Mouse (Mus musculus) MEL (cell line): ENCODE data around the gene Cdc14b. TPM values are rescaled to one million over a fixed set of nuclear protein-coding genes. Genes with fewer than 3 reads are reported as not detected.

Experiments used
- DNase-seq: peaks from one replicate; pipeline ENCODE4 v3.0.0; 2011; ENCODE audit warnings: low read depth, low spot score
- H3K27ac ChIP-seq: 2 replicates; pipeline ENCODE4 v1.5.1; 2012; ENCODE audit warnings: low read depth, mild to moderate bottlenecking, control low read depth, low read length, moderate library complexity; ENCODE audit not compliant: control insufficient read depth
- H3K27me3 ChIP-seq, 2 experiments: fragments of 150-350 bp in 1 of 2; sonication (generic) in 1 of 2; 2 replicates each; pipeline ENCODE4 v1.6.1; 2012; ENCODE audit warnings: low read length in 2 of 2, mild to moderate bottlenecking in 2 of 2, improper control_type of control experiment in 1 of 2, moderate library complexity in 1 of 2; ENCODE audit not compliant: insufficient read depth in 2 of 2, control insufficient read depth in 1 of 2
- H3K36me3 ChIP-seq, 2 experiments: 2 replicates each; pipeline ENCODE4 v1.6.1; 2012 to 2014; ENCODE audit warnings: low read length in 2 of 2, improper control_type of control experiment in 1 of 2, inconsistent platforms in 1 of 2, mild to moderate bottlenecking in 1 of 2; ENCODE audit not compliant: insufficient read depth in 2 of 2, control insufficient read depth in 1 of 2
- H3K4me1 ChIP-seq, 2 experiments: fragments of 150-350 bp in 1 of 2; sonication (generic) in 1 of 2; 2 replicates each; pipeline ENCODE4 v1.6.1; 2012; ENCODE audit warnings: low read length in 2 of 2, improper control_type of control experiment in 1 of 2, mild to moderate bottlenecking in 1 of 2; ENCODE audit not compliant: insufficient read depth in 2 of 2, control insufficient read depth in 1 of 2
- H3K4me3 ChIP-seq, 2 experiments: fragments of 150-350 bp in 1 of 2; sonication (generic) in 1 of 2; 2 replicates each; pipeline ENCODE4 v1.5.1; 2012; ENCODE audit warnings: low read depth in 2 of 2, low read length in 2 of 2, mild to moderate bottlenecking in 2 of 2, moderate library complexity in 2 of 2, control low read depth in 1 of 2, improper control_type of control experiment in 1 of 2; ENCODE audit not compliant: control insufficient read depth in 1 of 2, insufficient read depth in 1 of 2
- H3K79me2 ChIP-seq: 2 replicates; pipeline ENCODE4 v1.6.1; 2012; ENCODE audit warnings: mild to moderate bottlenecking, low read length, moderate library complexity; ENCODE audit not compliant: control insufficient read depth, poor library complexity, insufficient read depth
- H3K9ac ChIP-seq: 2 replicates; pipeline ENCODE4 v1.6.1; 2012; ENCODE audit warnings: low read depth, mild to moderate bottlenecking, control low read depth, low read length, moderate library complexity; ENCODE audit not compliant: control insufficient read depth, poor library complexity, severe bottlenecking
- H3K9me3 ChIP-seq: fragments of 150-350 bp; sonication (generic); replicated peaks from 2 replicates; pipeline ENCODE4 v1.6.1; 2012; ENCODE audit warnings: mild to moderate bottlenecking, low read length, improper control_type of control experiment, moderate library complexity; ENCODE audit not compliant: insufficient read depth
- BHLHE40 ChIP-seq: IDR thresholded peaks from 2 replicates; pipeline ENCODE4 v1.6.1; 2012; ENCODE audit warnings: low read depth, mild to moderate bottlenecking, inconsistent platforms, low read length, improper control_type of control experiment, borderline replicate concordance
- CTCF ChIP-seq, 3 experiments: IDR thresholded peaks in 2 of 3; conservative IDR thresholded peaks in 1 of 3; 2 replicates each; pipeline ENCODE4 v1.5.1; 2011 to 2012; ENCODE audit warnings: low read length in 3 of 3, low read depth in 2 of 3, mild to moderate bottlenecking in 2 of 3, improper control_type of control experiment in 1 of 3, inconsistent platforms in 1 of 3, mixed read lengths in 1 of 3, moderate library complexity in 1 of 3; ENCODE audit not compliant: control insufficient read depth in 1 of 3, insufficient read depth in 1 of 3, poor library complexity in 1 of 3, severe bottlenecking in 1 of 3
- E2F4 ChIP-seq: IDR thresholded peaks from 2 replicates; pipeline ENCODE4 v1.6.1; 2011; ENCODE audit warnings: low read depth, low read length, improper control_type of control experiment, borderline replicate concordance
- GATA1 ChIP-seq: IDR thresholded peaks from 2 replicates; pipeline ENCODE4 v1.6.1; 2011; ENCODE audit warnings: low read depth, low read length, improper control_type of control experiment
- JUND ChIP-seq: IDR thresholded peaks from 2 replicates; pipeline ENCODE4 v1.6.1; 2011; ENCODE audit warnings: low read depth, mild to moderate bottlenecking, improper control_type of control experiment, low read length
- MAX ChIP-seq: IDR thresholded peaks from 2 replicates; pipeline ENCODE4 v1.6.1; 2011; ENCODE audit warnings: low read length, improper control_type of control experiment
- MEF2A ChIP-seq: IDR thresholded peaks from 2 replicates; pipeline ENCODE4 v1.6.1; 2014; ENCODE audit warnings: low read depth, mild to moderate bottlenecking, inconsistent platforms, low read length, improper control_type of control experiment; ENCODE audit not compliant: poor library complexity, insufficient replicate concordance, severe bottlenecking; ENCODE audit errors: extremely low read depth
- MXI1 ChIP-seq: IDR thresholded peaks from 2 replicates; pipeline ENCODE4 v1.6.1; 2011; ENCODE audit warnings: mild to moderate bottlenecking, low read depth, low read length, improper control_type of control experiment
- MYB ChIP-seq: IDR thresholded peaks from 2 replicates; pipeline ENCODE4 v1.6.1; 2011; ENCODE audit warnings: mild to moderate bottlenecking, low read depth, low read length, improper control_type of control experiment
- MYC ChIP-seq: IDR thresholded peaks from 2 replicates; pipeline ENCODE4 v1.6.1; 2011; ENCODE audit warnings: low read depth, mild to moderate bottlenecking, low read length, improper control_type of control experiment, moderate library complexity
- NELFE ChIP-seq: IDR thresholded peaks from 2 replicates; pipeline ENCODE4 v1.6.1; 2011; ENCODE audit warnings: low read depth, low read length, improper control_type of control experiment
- NRF1 ChIP-seq: IDR thresholded peaks from 2 replicates; pipeline ENCODE4 v1.6.1; 2014; ENCODE audit warnings: low read depth, mild to moderate bottlenecking, inconsistent platforms, low read length, improper control_type of control experiment, moderate library complexity; ENCODE audit not compliant: poor library complexity, insufficient read depth, severe bottlenecking
- POLR2A ChIP-seq, 2 experiments: IDR thresholded peaks; 2 replicates each; pipeline ENCODE4 v1.6.1; 2011 to 2012; ENCODE audit warnings: low read length in 2 of 2, mild to moderate bottlenecking in 2 of 2, control low read depth in 1 of 2, improper control_type of control experiment in 1 of 2, low read depth in 1 of 2, moderate library complexity in 1 of 2; ENCODE audit not compliant: control insufficient read depth in 1 of 2, insufficient read depth in 1 of 2, poor library complexity in 1 of 2
- RAD21 ChIP-seq: IDR thresholded peaks from 2 replicates; pipeline ENCODE4 v1.6.1; 2011; ENCODE audit warnings: mild to moderate bottlenecking, low read depth, low read length, improper control_type of control experiment
- RCOR1 ChIP-seq: IDR thresholded peaks from 2 replicates; pipeline ENCODE4 v1.6.1; 2012; ENCODE audit warnings: low read depth, mild to moderate bottlenecking, inconsistent platforms, low read length, improper control_type of control experiment
- SIN3A ChIP-seq: IDR thresholded peaks from 2 replicates; pipeline ENCODE4 v1.6.1; 2012; ENCODE audit warnings: low read length, improper control_type of control experiment, inconsistent platforms
- SMC3 ChIP-seq: IDR thresholded peaks from 2 replicates; pipeline ENCODE4 v1.6.1; 2011; ENCODE audit warnings: low read depth, low read length, improper control_type of control experiment
- TAL1 ChIP-seq: IDR thresholded peaks from 2 replicates; pipeline ENCODE4 v1.6.1; 2012; ENCODE audit warnings: mild to moderate bottlenecking, inconsistent platforms, low read length, moderate library complexity, mixed read lengths
- TBP ChIP-seq: IDR thresholded peaks from 2 replicates; pipeline ENCODE4 v1.8.0; 2011; ENCODE audit warnings: low read depth, low read length, improper control_type of control experiment
- TCF12 ChIP-seq: IDR thresholded peaks from 2 replicates; pipeline ENCODE4 v1.6.1; 2014; ENCODE audit warnings: low read depth, mild to moderate bottlenecking, inconsistent platforms, low read length, improper control_type of control experiment, moderate library complexity
- USF1 ChIP-seq: IDR thresholded peaks from 2 replicates; pipeline ENCODE4 v1.6.1; 2014; ENCODE audit warnings: low read depth, mild to moderate bottlenecking, inconsistent platforms, low read length, improper control_type of control experiment, moderate library complexity
- USF2 ChIP-seq, 2 experiments: IDR thresholded peaks; 2 replicates each; pipeline ENCODE4 v1.6.1; 2011 to 2012; ENCODE audit warnings: improper control_type of control experiment in 2 of 2, low read length in 2 of 2, borderline replicate concordance in 1 of 2, inconsistent platforms in 1 of 2, low read depth in 1 of 2, mild to moderate bottlenecking in 1 of 2; ENCODE audit not compliant: insufficient read depth in 1 of 2
- ZC3H11A ChIP-seq: IDR thresholded peaks from 2 replicates; pipeline ENCODE4 v1.6.1; 2012; ENCODE audit warnings: low read depth, mild to moderate bottlenecking, inconsistent platforms, low read length, improper control_type of control experiment
- ZNF384 ChIP-seq: IDR thresholded peaks from 2 replicates; pipeline ENCODE4 v1.6.1; 2012; ENCODE audit warnings: low read depth, mild to moderate bottlenecking, inconsistent platforms, low read length, improper control_type of control experiment
- polyA plus RNA-seq, 2 experiments: library from polyadenylated mRNA; stranded (reverse) in 1 of 2; unstranded in 1 of 2; fragments of >175 nt in 1 of 2; fragments of >200 nt in 1 of 2; gene quantifications; 2 replicates each; pipeline versions ENCODE4 v1.2.1 to v1.2.4; 2012; ENCODE audit warnings: low replicate concordance in 2 of 2, low read depth in 1 of 2; ENCODE audit not compliant: insufficient read length in 2 of 2, insufficient read depth in 1 of 2, missing spikeins in 1 of 2
- total RNA-seq: library from RNA; depleted of rRNA; stranded (reverse); fragments of 300-350 nt; gene quantifications from 2 replicates; pipeline ENCODE4 v1.2.3, GENCODE M21; 2012

The Cdc14b gene
- total and polyA plus RNA-seq, 3 experiments = 18.7 to 28.3 TPM; not detected in 1

DNA sequence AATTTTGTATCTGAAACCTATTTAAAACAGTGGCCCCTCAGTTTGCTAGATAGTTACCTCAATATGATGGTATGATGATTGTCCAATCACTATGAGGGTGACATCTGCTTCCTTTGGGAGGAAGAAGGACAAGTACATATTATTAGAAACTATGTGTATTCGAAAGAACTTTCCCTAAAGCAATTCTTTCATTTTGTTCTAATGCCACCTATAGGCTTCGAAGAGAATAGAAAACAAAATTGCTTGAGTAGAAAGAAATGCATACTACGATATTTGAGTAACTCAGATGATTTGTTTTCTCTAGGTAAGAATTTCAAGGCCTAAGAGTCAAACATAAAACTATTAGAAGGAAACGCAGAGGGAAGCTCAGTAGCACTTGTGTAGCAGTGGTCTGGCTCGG, 33.9 kb upstream of the Cdc14b start:
- Histone ChIP-seq H3K4me1 (0 out of 4 replicates have a peak, but pooled peaks cover 0 to 3% of the 10 kb centered on the region in 2 experiments), H3K9ac (no peak overlapping the region)
- TF ChIP-seq TAL1 = no peak
- TF ChIP-seq USF1 = no peak
- peak; percentile 60 for TF ChIP-seq SMC3
- TF ChIP-seq SIN3A = no peak
- no peak for TF ChIP-seq JUND
- no peak for TF ChIP-seq MYB
- TF ChIP-seq RAD21 = peak; percentile 75
- peak; percentile 35; the same call in 1 of the 2 replicates for TF ChIP-seq ZC3H11A
- TF ChIP-seq ZNF384 = no peak
- no peak for TF ChIP-seq MAX
- peak in 2 of 3 experiments; percentile 15 to 62; a peak in 3 of 6 replicates for TF ChIP-seq CTCF (IDR thresholded peaks at IDR 0.05 in 2 of 3, conservative IDR thresholded peaks at IDR 0.05 in 1 of 3; ENCODE audit: control insufficient read depth in 1 of 3, insufficient read depth in 1 of 3, low read depth in 2 of 3, low read length in 3 of 3, poor library complexity in 1 of 3, severe bottlenecking in 1 of 3)
- TF ChIP-seq NRF1 = no peak
- no peak for TF ChIP-seq TBP
- no peak for TF ChIP-seq RCOR1
- no peak for TF ChIP-seq TCF12
- no peak for TF ChIP-seq MEF2A
- no peak for TF ChIP-seq POLR2A (IDR thresholded peaks at IDR 0.05; ENCODE audit: control insufficient read depth in 1 of 2, insufficient read depth in 1 of 2, low read depth in 1 of 2, low read length in 2 of 2, poor library complexity in 1 of 2)

DNA sequence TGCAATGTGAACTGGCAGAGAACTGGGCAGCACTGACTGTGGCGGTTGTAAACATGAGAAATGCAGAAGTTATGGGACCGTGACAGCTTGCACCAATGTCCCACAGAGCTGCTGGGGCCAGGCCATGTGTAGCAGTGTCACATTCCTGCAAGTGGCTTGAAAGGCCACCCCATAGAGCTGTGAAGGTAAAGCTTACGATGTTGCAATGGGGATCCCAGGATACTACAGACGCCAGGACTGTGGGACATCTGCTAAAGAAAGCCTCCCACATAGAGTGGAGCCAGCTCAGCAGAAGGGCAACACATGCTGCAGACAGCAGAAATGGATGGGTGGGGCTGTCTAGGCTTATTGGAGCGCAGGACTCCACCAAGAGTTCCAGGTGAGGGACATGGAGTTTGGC, 32.4 kb upstream of the Cdc14b start:
- H3K4me1 ChIP-seq = 0 out of 4 replicates have a peak, but pooled peaks cover 0 to 2% of the 10 kb centered on the region in 2 experiments
- peaks cover 0 to 2% of the 10 kb centered on the region in 2 experiments; a peak in 1 of 4 replicates for H3K36me3 ChIP-seq
- no peak overlapping the region for H3K9ac ChIP-seq
- TF ChIP-seq TAL1 (no peak), GATA1 (no peak), MYC (no peak), ZNF384 (no peak), NELFE (no peak), BHLHE40 (no peak), MXI1 (no peak), USF2 (IDR thresholded peaks at IDR 0.05; ENCODE audit: borderline replicate concordance in 1 of 2, insufficient read depth in 1 of 2, low read depth in 1 of 2, low read length in 2 of 2) (no peak), E2F4 (no peak)
- no peak overlapping the region for H3K4me3 ChIP-seq
- no peak for DNase-seq
- no peaks in the 10 kb centered on the region for H3K27me3 ChIP-seq
- no peak overlapping the region for H3K27ac ChIP-seq
- no peaks in the 10 kb centered on the region; the same call in 1 of the 2 replicates for H3K79me2 ChIP-seq
- H3K9me3 ChIP-seq = no peaks in the 10 kb centered on the region

More for the DNA sequence above, 33.9 kb upstream of the Cdc14b start:
- Histone ChIP-seq H3K4me3 (no peak overlapping the region), H3K36me3 (peaks cover 0 to 2% of the 10 kb centered on the region in 2 experiments; a peak in 1 of 4 replicates), H3K27me3 (no peaks in the 10 kb centered on the region), H3K9me3 (no peaks in the 10 kb centered on the region), H3K79me2 (no peaks in the 10 kb centered on the region; the same call in 1 of the 2 replicates), H3K27ac (no peak overlapping the region)
- peak; percentile 42 for DNase-seq
